Mouse (Mus musculus) embryonic facial prominence, embryonic 10.5 days (tissue): Measurements from ENCODE around the gene Msx1. TPM values are rescaled to one million over a fixed set of nuclear protein-coding genes. Genes with fewer than 3 reads are reported as not detected.

Experiments
- DNase-seq: peaks from one replicate; pipeline ENCODE4 v3.0.0-alpha.2; 2017; ENCODE audit warnings: low spot score
- H3K27ac ChIP-seq: fragments of 300-500 bp; sonication (generic); replicated peaks from 2 replicates; pipeline ENCODE4 v1.5.1; 2016; ENCODE audit warnings: mild to moderate bottlenecking
- H3K27me3 ChIP-seq: fragments of 300-500 bp; sonication (generic); replicated peaks from 2 replicates; pipeline ENCODE4 v1.6.1; 2016; ENCODE audit warnings: low read depth, mild to moderate bottlenecking; ENCODE audit not compliant: poor library complexity, severe bottlenecking
- H3K36me3 ChIP-seq: fragments of 300-500 bp; sonication (generic); replicated peaks from 2 replicates; pipeline ENCODE4 v1.6.1; 2016; ENCODE audit warnings: mild to moderate bottlenecking, moderate library complexity
- H3K4me1 ChIP-seq: fragments of 300-500 bp; sonication (generic); 2 replicates; pipeline ENCODE4 v1.6.1; 2016
- H3K4me3 ChIP-seq: fragments of 300-500 bp; sonication (generic); 2 replicates; pipeline ENCODE4 v1.5.1; 2016; ENCODE audit warnings: mild to moderate bottlenecking, moderate library complexity
- H3K9me3 ChIP-seq: fragments of 300-500 bp; sonication (generic); 2 replicates; pipeline ENCODE4 v1.6.1; 2016; ENCODE audit warnings: mild to moderate bottlenecking
- WGBS: fragments of 180-500 bp; shearing (Covaris S2); methylation state at CpG from one replicate; pipeline ENCODE4 v1.1.7; 2016; 5-methylcytosine and 5-hydroxymethylcytosine counted together
- polyA plus RNA-seq: library from polyadenylated mRNA; unstranded; fragments of >200 nt; fragmentation: Nextera tagmentation; extraction: Ambion mirVana; gene quantifications from 2 replicates; pipeline ENCODE4 v1.2.1, GENCODE M21; 2016

Msx1 gene
- polyA plus RNA-seq, 1 experiment from 2014 or later: 333 TPM

DNA sequence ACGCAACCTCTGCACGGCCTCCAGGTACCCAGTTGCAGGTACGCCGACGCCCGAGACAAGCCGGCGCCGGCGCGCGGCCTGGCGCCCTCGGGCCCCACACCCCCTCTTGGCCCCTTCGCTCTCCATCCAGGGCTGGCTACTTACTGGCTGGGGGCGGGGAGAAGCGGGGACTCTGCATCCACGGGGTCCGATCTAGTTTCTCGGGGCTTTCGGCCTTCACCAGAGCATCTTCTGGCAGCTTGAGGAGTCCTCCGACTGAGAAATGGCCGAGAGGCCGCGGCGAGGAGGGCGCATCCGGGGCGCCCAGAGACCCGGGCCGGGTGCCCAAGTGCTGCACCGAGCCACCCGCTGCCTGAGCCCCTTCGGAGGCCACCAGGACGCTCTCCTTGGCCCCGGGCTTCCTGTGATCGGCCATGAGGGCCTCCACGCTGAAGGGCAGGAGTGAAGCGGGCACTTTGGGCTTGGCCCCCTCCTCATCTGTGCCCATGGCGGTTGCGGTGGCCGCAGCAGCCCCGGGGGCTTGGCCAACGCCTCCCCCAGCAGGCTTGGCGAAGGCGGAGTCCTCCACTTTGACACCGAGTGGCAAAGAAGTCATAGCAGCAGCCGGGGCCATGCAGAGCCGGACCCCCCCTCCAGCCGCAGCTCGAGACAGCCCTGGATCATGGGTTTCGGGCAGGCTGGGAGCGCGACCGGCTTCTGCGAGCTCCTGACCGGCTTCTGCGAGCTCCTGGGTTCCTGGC is 492 bp downstream of the Msx1 start:
- H3K27me3 ChIP-seq: peaks cover 100% of the 10 kb centered on the region

DNA sequence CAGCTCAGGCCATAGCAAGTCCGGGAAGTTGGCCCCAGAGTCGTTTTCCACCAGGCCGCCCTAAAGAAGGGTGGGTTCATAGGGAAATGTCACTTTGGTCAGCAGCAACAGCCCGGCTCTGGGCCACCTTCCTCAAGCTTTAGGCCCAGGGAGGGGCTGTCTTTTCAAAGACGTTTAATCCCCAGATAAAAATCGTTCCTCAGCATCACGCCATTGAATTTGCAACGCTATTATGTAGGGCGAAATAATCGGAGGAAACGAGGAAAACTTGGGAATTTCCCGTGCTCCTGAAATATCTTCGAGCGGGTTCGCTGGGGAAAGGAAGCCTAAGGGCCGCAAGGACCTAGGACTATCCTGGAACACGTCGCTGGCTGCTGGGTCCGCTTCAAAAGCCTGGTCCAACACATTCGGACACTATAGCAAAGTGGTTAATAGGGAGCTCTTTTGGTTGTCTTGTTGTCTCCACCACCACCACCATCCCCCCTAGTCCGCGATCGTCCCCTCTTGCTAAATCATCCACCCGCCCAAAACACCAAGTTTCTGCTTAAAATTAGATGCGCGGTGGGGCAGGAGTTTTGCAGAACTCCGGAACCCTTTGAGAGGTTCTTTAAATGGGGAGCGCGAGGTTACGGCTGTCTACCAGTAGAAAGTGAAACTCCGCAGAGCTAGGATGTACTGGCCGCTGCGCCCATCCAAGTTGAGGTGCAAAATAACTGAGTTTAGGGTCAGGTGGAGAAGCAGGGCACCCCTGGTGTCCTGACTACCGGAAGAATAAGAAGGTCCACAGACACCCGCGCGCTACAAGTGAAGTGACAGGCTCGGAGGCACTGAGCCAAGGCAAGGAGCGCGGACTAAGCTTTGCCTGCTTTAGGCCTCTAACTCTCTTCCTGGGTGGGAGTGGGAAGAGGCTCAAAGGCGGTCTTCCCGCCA is 1.3 kb downstream of the Msx1 start:
- H3K27ac ChIP-seq: peak overlapping the region; percentile 94
- peak overlapping the region; percentile 72 for H3K4me3 ChIP-seq
- H3K27me3 ChIP-seq: peaks cover 100% of the 10 kb centered on the region
- under 1% methylated on average over 42 of the region's 42 CpGs for WGBS
- H3K4me1 ChIP-seq: peaks cover 89% of the 10 kb centered on the region
- DNase-seq: peak; percentile 46
- peaks cover 22% of the 10 kb centered on the region for H3K36me3 ChIP-seq
- H3K9me3 ChIP-seq: no peaks in the 10 kb centered on the region

More for the DNA sequence above, 492 bp downstream of the Msx1 start:
- Histone ChIP-seq H3K36me3 (peaks cover 22% of the 10 kb centered on the region), H3K9me3 (no peaks in the 10 kb centered on the region), H3K4me1 (peaks cover 89% of the 10 kb centered on the region), H3K27ac (peak overlapping the region; percentile 94), H3K4me3 (peak overlapping the region; percentile 72)
- WGBS: under 1% methylated on average over 58 of the region's 58 CpGs
- DNase-seq: no peak

GRCm38 (mm10) chr5:37822116-37822707 is 2.2 kb downstream of the Msx1 start:
- DNase-seq: peak; percentile 40

DNA sequence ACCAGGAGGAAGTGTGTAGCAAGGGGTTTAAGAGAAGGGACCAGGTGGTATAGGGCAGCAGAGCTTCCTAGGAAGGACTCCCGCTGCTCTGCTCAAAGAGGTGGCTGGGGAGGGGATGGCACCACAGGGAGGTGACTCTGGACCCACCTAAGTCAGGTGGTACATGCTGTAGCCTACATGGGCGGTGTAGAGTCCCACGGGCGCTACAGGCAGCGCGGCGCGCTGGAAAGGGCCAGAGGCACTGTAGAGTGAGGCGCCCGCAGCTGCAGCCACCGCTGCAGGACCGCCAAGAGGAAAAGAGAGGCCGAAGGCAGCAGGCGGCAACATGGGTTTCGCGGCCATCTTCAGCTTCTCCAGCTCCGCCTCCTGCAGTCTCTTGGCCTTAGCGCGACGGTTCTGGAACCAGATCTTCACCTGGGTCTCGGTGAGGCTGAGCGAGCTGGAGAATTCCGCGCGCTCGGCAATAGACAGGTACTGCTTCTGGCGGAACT is 3.2 kb downstream of the Msx1 start:
- peak overlapping the region; percentile 94 for H3K27ac ChIP-seq
- peak overlapping the region; percentile 72 for H3K4me3 ChIP-seq
- DNase-seq: peak; percentile 63
- WGBS: 2% methylated on average over 27 of the region's 27 CpGs
- H3K36me3 ChIP-seq: peaks cover 22% of the 10 kb centered on the region
- peaks cover 100% of the 10 kb centered on the region for H3K27me3 ChIP-seq
- no peaks in the 10 kb centered on the region for H3K9me3 ChIP-seq
- peaks cover 85% of the 10 kb centered on the region for H3K4me1 ChIP-seq

More at GRCm38 (mm10) chr5:37822116-37822707, 2.2 kb downstream of the Msx1 start:
- Histone ChIP-seq H3K9me3 (no peaks in the 10 kb centered on the region), H3K27me3 (peaks cover 100% of the 10 kb centered on the region), H3K4me3 (peak overlapping the region; percentile 72), H3K36me3 (peaks cover 22% of the 10 kb centered on the region), H3K4me1 (peaks cover 89% of the 10 kb centered on the region), H3K27ac (peak overlapping the region; percentile 94)
- WGBS: 4% methylated on average over 11 of the region's 11 CpGs

GRCm38 (mm10) chr5:37820689-37821088 is 3.7 kb downstream of the Msx1 start:
- 17% methylated on average over 8 of the region's 8 CpGs for WGBS
- H3K27me3 ChIP-seq: peaks cover 100% of the 10 kb centered on the region

GRCm38 (mm10) chr5:37819971-37820370 is 4.4 kb downstream of the Msx1 start:
- Histone ChIP-seq H3K27ac (peak overlapping the region; percentile 75; the same call in 1 of the 2 replicates), H3K9me3 (no peaks in the 10 kb centered on the region), H3K4me3 (peak overlapping the region; percentile 72), H3K4me1 (peaks cover 73% of the 10 kb centered on the region), H3K36me3 (peaks cover 22% of the 10 kb centered on the region), H3K27me3 (peaks cover 100% of the 10 kb centered on the region)
- DNase-seq: peak; percentile 38
- WGBS: 6% methylated on average over 3 of the region's 3 CpGs

More at GRCm38 (mm10) chr5:37820689-37821088, 3.7 kb downstream of the Msx1 start:
- peaks cover 22% of the 10 kb centered on the region for H3K36me3 ChIP-seq
- H3K27ac ChIP-seq: peak overlapping the region; percentile 94
- peaks cover 80% of the 10 kb centered on the region for H3K4me1 ChIP-seq
- no peaks in the 10 kb centered on the region for H3K9me3 ChIP-seq
- DNase-seq: peak; percentile 46
- H3K4me3 ChIP-seq: peak overlapping the region; percentile 72

GRCm38 (mm10) chr5:37819541-37819940 is 4.8 kb downstream of the Msx1 start:
- peak overlapping the region; percentile 72 for H3K4me3 ChIP-seq
- H3K9me3 ChIP-seq: no peaks in the 10 kb centered on the region
- peaks cover 22% of the 10 kb centered on the region for H3K36me3 ChIP-seq
- peaks cover 100% of the 10 kb centered on the region for H3K27me3 ChIP-seq
- 11% methylated on average over 5 of the region's 5 CpGs for WGBS
- peaks cover 69% of the 10 kb centered on the region for H3K4me1 ChIP-seq
- DNase-seq: peak; percentile 45
- peak overlapping the region; percentile 75; the same call in 1 of the 2 replicates for H3K27ac ChIP-seq

- Histone ChIP-seq H3K4me3 (peak overlapping the region; percentile 72), H3K9me3 (no peaks in the 10 kb centered on the region), H3K4me1 (peaks cover 60% of the 10 kb centered on the region), H3K27me3 (peaks cover 100% of the 10 kb centered on the region), H3K27ac (peak overlapping the region; percentile 75), H3K36me3 (peaks cover 22% of the 10 kb centered on the region)
- WGBS: 2% methylated on average over 25 of the region's 25 CpGs
- peak; percentile 68 for DNase-seq
Measured at GRCm38 (mm10) chr5:37818533-37819215, 5.7 kb downstream of the Msx1 start.

GRCm38 (mm10) chr5:37817658-37818532 is 6.5 kb downstream of the Msx1 start:
- 2% methylated on average over 34 of the region's 34 CpGs for WGBS
- peaks cover 100% of the 10 kb centered on the region for H3K27me3 ChIP-seq
- H3K4me1 ChIP-seq: peaks cover 53% of the 10 kb centered on the region
- DNase-seq: peak; percentile 58
- H3K27ac ChIP-seq: peak overlapping the region; percentile 75
- peak overlapping the region; percentile 72 for H3K4me3 ChIP-seq
- no peaks in the 10 kb centered on the region for H3K9me3 ChIP-seq
- peaks cover 22% of the 10 kb centered on the region for H3K36me3 ChIP-seq

- peaks cover 17% of the 10 kb centered on the region for H3K36me3 ChIP-seq
- H3K9me3 ChIP-seq: no peaks in the 10 kb centered on the region
- under 1% methylated on average over 46 of the region's 46 CpGs for whole genome bisulfite sequencing
- peak; percentile 85 for DNase-seq
- peak overlapping the region; percentile 75 for H3K27ac ChIP-seq
- peak overlapping the region; percentile 72 for H3K4me3 ChIP-seq
- H3K4me1 ChIP-seq: peaks cover 52% of the 10 kb centered on the region
- H3K27me3 ChIP-seq: peaks cover 99% of the 10 kb centered on the region
Measured at GRCm38 (mm10) chr5:37816907-37817657, 7.3 kb downstream of the Msx1 start.
